Mouse (Mus musculus) hindbrain, embryonic 11.5 days (tissue): ENCODE measurements around the gene Cabp4. TPM values are rescaled to one million over a fixed set of nuclear protein-coding genes. Genes with fewer than 3 reads are reported as not detected.

Source experiments
- ATAC-seq: fragments of 200-750 bp; cut with Nextera tagmentation; 2 replicates; pipeline ENCODE4 v1.8.0; 2017; ENCODE audit warnings: mild to moderate bottlenecking, moderate TSS enrichment, moderate library complexity; ENCODE audit not compliant: low FRiP score
- DNase-seq: peaks from one replicate; pipeline ENCODE4 v3.0.0-alpha.2; 2015; ENCODE audit warnings: low spot score
- H3K27ac ChIP-seq: fragments of 300-500 bp; sonication (generic); 2 replicates; pipeline ENCODE4 v1.5.1; 2014; ENCODE audit warnings: mild to moderate bottlenecking, low read depth, low read length
- H3K27me3 ChIP-seq: fragments of 300-500 bp; sonication (generic); 2 replicates; pipeline ENCODE4 v1.6.1; 2014; ENCODE audit warnings: mild to moderate bottlenecking, low read length, moderate library complexity, mixed read lengths; ENCODE audit not compliant: control insufficient read depth, insufficient read depth
- H3K36me3 ChIP-seq: fragments of 300-500 bp; sonication (generic); 2 replicates; pipeline ENCODE4 v1.6.1; 2014; ENCODE audit warnings: mild to moderate bottlenecking, low read length, moderate library complexity, mixed read lengths; ENCODE audit not compliant: control insufficient read depth, insufficient read depth
- H3K4me1 ChIP-seq: fragments of 300-500 bp; sonication (generic); replicated peaks from 2 replicates; pipeline ENCODE4 v1.6.1; 2014; ENCODE audit warnings: low read length, mixed read lengths; ENCODE audit not compliant: control insufficient read depth, insufficient read depth
- H3K4me2 ChIP-seq: fragments of 300-500 bp; sonication (generic); replicated peaks from 2 replicates; pipeline ENCODE4 v1.6.1; 2014; ENCODE audit warnings: mild to moderate bottlenecking, low read depth, low read length
- H3K4me3 ChIP-seq: fragments of 300-500 bp; sonication (generic); 2 replicates; pipeline ENCODE4 v1.5.1; 2014; ENCODE audit warnings: low read depth, low read length
- H3K9ac ChIP-seq: fragments of 300-500 bp; sonication (generic); 2 replicates; pipeline ENCODE4 v1.6.1; 2014; ENCODE audit warnings: low read depth, low read length
- H3K9me3 ChIP-seq: fragments of 300-500 bp; sonication (generic); 2 replicates; pipeline ENCODE4 v1.6.1; 2016; ENCODE audit warnings: low read length; ENCODE audit not compliant: control insufficient read depth
- WGBS: fragments of 180-500 bp; shearing (Covaris S2); extraction: QIAGEN DNeasy Blood & Tissue Kit; methylation state at CpG from one replicate; pipeline ENCODE4 v1.1.7; 2014; 5-methylcytosine and 5-hydroxymethylcytosine counted together
- polyA plus RNA-seq: library from polyadenylated mRNA; unstranded; fragments of >200 nt; fragmentation: Nextera tagmentation; extraction: Ambion mirVana; gene quantifications from 2 replicates; pipeline ENCODE4 v1.2.1, GENCODE M21; 2014

Cabp4 gene
- polyA plus RNA-seq, 1 experiment from 2014 or later, result not detected

DNA sequence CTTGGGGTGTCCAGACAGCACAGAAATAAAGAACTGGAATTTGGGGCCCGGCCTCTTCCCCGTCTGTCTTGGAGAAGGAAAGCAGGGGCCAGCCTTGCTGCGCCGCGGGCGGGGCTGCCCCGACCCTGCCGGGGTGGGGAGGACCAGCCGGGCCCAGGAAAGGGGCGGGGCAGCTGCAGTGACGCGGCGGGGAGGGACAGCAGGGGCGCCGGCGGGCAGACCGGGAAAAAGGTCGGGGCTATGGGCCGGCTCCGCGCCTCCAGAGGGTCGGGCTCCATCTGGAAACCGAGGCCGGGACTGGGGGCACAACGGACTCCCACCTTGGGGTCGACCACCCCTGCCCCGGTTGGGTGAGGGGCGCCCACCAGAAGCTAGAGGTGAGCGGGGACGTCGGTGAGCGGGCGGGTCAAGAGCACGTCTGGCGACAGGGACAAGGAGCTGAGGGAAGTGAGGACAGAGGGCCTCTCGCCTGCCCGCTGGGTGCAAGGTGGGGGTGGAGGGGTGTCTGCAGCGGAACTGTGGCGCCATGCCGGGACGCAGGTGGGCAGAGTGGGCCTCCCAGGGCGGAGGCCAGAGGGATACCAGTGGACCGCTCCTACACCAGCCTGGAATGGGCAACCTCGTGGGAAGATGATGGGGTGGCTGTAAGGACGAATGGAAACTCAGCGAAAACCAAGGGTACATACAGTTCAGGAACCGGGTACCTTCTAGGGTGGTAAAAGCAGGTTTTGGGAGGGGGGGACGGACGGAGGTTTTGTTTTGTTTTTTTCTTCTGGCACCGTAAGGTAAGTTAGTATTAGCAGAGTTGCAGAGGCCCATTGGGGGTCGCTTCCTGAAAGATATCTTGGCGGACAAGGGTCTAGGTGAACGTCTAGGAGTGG, 43.8 kb downstream of the Cabp4 start, which contains the start of gene Pitpnm1:
Gene Pitpnm1, plus strand, starts transcription at position 162 of the 881 bp plus-strand sequence.
- no peaks in the 10 kb centered on the region for H3K36me3 ChIP-seq
- peaks cover 14% of the 10 kb centered on the region for H3K4me1 ChIP-seq
- peak within 1 kb of the TSS; percentile 89 for H3K4me2 ChIP-seq
- H3K4me3 ChIP-seq, result peak within 1 kb of the TSS; percentile 46
- peak; percentile 59 for DNase-seq
- no peak for ATAC-seq
- H3K9ac ChIP-seq, result peak within 1 kb of the TSS; percentile 48
- H3K27ac ChIP-seq, result no peak within 1 kb of the TSS
- whole genome bisulfite sequencing, result 1% methylated on average over 53 of the region's 53 CpGs
- H3K9me3 ChIP-seq, result no peaks in the 10 kb centered on the region
- H3K27me3 ChIP-seq, result peaks cover 23% of the 10 kb centered on the region

DNA sequence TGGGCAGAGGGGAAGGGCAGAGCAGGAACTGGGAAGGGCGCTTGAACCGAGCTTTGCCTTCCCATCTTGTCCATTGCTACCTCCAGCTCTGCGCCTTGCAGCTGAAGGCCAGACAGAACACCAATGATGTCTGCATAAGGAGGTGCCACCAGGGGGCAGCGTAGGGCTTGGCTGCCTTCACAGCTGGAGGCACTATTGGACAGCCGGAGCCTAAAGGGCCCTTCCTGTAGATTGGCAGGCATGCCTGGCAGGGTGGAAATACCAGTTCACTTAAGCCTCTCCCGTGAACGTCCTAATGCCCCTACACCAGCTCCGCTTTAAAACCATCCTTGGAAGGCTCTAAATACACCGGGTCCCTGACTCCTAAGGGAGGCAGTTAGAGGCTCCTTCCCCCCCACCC, 44.8 kb downstream of the Cabp4 start:
- Histone ChIP-seq H3K4me1 (peaks cover 14% of the 10 kb centered on the region), H3K4me3 (no peak overlapping the region), H3K9ac (no peak overlapping the region), H3K27me3 (peaks cover 23% of the 10 kb centered on the region), H3K9me3 (no peaks in the 10 kb centered on the region), H3K4me2 (0 out of 2 replicates have a peak overlapping the region, but pooled peaks have one; percentile 11), H3K36me3 (no peaks in the 10 kb centered on the region), H3K27ac (no peak overlapping the region)
- WGBS, result 19% methylated on average over 9 of the region's 9 CpGs
- no peak for ATAC-seq
- peak; percentile 93 for DNase-seq

DNA sequence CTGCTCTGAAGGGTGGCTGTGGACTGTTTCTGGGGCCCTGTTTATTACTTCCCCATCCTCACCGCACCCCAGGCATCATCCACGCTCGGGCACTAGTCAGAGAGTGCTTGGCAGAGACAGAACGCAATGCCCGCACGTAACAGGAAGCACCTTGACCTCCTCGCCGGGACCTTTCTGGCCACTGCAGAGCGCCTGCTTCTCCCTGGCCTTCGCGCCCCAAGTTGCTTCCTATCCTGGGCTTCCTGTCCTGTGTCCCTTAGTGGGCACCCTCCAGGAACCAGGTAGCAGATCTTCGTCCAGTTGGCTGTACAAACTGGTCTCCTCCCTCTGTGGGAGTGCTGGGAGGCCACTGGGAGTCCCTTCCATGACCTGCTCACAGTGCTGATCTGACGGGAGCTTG, 45.4 kb downstream of the Cabp4 start:
- 89% methylated on average over 13 of the region's 13 CpGs for WGBS
- ATAC-seq (no peak), DNase-seq (no peak)
- no peaks in the 10 kb centered on the region for H3K9me3 ChIP-seq
- peaks cover 23% of the 10 kb centered on the region for H3K27me3 ChIP-seq
- H3K4me3 ChIP-seq, result no peak overlapping the region
- H3K36me3 ChIP-seq, result no peaks in the 10 kb centered on the region
- no peak overlapping the region for H3K27ac ChIP-seq
- H3K9ac ChIP-seq, result no peak overlapping the region
- H3K4me1 ChIP-seq, result peaks cover 14% of the 10 kb centered on the region
- H3K4me2 ChIP-seq, result no peak overlapping the region

DNA sequence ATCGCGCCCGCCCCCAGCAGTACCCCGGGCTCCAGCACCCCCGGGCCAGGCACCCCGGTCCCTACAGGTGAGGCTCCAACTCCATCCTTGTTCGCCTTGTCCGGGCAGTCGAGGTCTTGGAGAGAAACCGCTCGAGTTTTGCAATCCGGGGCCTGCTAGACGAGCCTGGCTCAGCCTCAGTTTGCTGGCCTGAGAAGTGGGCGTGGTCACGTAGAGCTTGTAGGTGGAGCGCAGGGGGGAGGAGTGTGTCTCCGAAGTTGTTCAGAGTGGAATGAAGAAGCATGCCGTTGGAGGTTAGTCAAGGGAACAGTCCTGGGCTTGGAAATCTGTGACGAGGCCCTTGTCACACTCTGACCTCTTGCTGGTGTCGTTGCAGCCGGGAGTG, 46.4 kb downstream of the Cabp4 start:
- Histone ChIP-seq H3K9ac (peak overlapping the region; percentile 35), H3K4me3 (peak overlapping the region; percentile 57), H3K27ac (0 out of 2 replicates have a peak overlapping the region, but pooled peaks have one; percentile 17), H3K9me3 (no peaks in the 10 kb centered on the region), H3K4me1 (peaks cover 14% of the 10 kb centered on the region), H3K4me2 (peak overlapping the region; percentile 61), H3K27me3 (peaks cover 21% of the 10 kb centered on the region), H3K36me3 (no peaks in the 10 kb centered on the region)
- WGBS, result 1% methylated on average over 21 of the region's 21 CpGs
- ATAC-seq (no peak), DNase-seq (no peak)

DNA sequence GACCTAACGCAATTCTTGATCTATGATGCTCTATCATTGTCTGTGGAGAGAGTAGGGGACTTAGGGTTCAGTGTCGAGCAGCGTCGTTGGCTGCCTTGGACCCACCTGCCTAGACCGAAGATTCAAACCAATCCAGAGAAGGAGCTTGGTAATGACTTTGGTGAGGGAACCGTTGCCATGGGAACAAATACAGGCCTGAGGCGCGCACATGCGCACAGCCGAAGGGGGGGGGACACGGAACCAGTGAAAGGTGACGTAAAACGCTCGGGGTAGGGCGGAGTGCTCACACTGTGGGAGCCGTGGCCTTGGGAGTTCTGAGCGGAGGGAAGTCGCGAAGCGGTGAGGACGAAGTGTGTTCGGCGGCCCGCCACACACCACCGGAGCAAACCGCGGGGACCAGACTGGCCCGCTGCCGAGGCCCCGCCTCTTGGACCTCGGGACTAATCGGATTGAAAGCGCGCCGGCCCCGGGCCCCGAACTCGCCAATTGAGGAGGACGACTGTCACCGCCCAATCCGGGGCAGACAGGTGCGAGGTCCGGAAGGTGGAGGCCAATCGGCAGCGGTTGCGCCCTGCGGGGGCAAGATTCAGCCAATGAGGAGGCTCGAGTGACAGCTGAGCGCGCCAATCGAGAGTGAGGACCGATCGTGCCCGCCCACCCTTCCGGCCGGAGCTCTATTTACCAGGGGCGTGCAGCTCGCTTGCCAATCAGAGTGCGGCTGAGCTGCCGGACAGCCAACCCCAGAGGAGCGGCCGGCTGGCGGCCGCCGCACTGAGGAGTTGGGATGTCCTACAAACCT, 47.0 kb downstream of the Cabp4 start, which contains the start of gene Cdk2ap2:
Gene Cdk2ap2, plus strand, starts transcription at position 541 of the 799 bp plus-strand sequence.
- DNase-seq (peak; percentile 100), ATAC-seq (peak; percentile 90)
- peak within 1 kb of the TSS; percentile 69 for H3K9ac ChIP-seq
- under 1% methylated on average over 65 of the region's 65 CpGs for whole genome bisulfite sequencing
- H3K4me3 ChIP-seq, result peak within 1 kb of the TSS; percentile 57
- peaks cover 18% of the 10 kb centered on the region for H3K27me3 ChIP-seq
- H3K36me3 ChIP-seq, result no peaks in the 10 kb centered on the region
- peaks cover 14% of the 10 kb centered on the region for H3K4me1 ChIP-seq
- H3K27ac ChIP-seq, result peak within 1 kb of the TSS; percentile 86
- no peaks in the 10 kb centered on the region for H3K9me3 ChIP-seq
- peak within 1 kb of the TSS; percentile 61 for H3K4me2 ChIP-seq

DNA sequence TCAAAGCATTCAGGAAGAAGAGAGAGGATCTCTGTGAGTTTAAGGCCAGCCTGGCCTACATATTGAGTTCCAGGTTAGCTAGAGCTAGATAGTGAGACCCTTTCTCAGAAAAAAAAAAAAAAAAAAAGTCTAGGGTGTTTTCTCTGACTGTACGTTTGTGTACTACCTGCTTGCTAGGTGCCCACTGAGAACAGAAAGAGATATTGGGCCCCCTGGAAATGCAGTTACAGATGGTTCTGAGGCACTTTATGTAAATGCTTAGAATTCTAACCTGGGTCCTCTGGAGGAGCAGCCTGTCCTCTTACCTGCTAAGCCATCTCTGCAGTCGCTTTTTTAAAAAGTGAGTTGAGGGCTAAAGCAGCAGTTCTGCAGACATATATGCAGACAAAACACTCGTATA, 48.0 kb downstream of the Cabp4 start:
- Histone ChIP-seq H3K4me3 (no peak overlapping the region), H3K36me3 (no peaks in the 10 kb centered on the region), H3K9me3 (no peaks in the 10 kb centered on the region), H3K4me1 (peaks cover 9% of the 10 kb centered on the region), H3K9ac (no peak overlapping the region), H3K4me2 (no peak overlapping the region), H3K27ac (no peak overlapping the region), H3K27me3 (peaks cover 8% of the 10 kb centered on the region)
- WGBS, result 73% methylated on average over 3 of the region's 3 CpGs
- DNase-seq, result no peak
- no peak for ATAC-seq

DNA sequence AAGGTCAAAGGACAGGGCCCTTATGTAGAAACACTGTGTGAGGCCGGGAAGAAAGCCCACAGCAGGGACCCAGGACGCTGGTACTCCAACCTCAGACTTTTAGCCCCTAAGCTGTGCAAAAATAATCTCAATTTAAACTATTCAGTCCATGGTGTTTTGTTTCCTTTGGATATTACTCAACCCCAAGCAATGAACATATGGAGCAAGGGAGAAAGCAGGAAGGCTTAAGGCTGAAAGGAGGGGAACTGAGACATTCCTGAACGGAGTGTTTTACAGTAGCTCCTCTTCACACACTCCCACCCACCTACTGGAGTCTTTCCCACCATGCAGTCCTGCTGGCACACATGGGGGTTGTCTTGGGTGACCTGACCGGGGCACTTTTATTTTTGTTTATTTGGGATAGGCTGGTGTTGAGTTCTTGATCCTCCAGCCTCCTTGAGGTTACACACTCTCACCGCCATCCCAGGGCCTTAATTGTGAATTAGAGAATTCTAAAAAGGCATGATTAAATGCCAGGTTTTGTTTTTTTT, 49.0 kb downstream of the Cabp4 start:
- no peak overlapping the region for H3K27ac ChIP-seq
- peaks cover 5% of the 10 kb centered on the region for H3K4me1 ChIP-seq
- no peak overlapping the region for H3K4me2 ChIP-seq
- DNase-seq, result no peak
- no peak overlapping the region for H3K9ac ChIP-seq
- no peaks in the 10 kb centered on the region for H3K9me3 ChIP-seq
- no peaks in the 10 kb centered on the region for H3K36me3 ChIP-seq
- no peak for ATAC-seq
- no peak overlapping the region for H3K4me3 ChIP-seq
- H3K27me3 ChIP-seq, result peaks cover 2% of the 10 kb centered on the region; the same call in 1 of the 2 replicates
- WGBS, result 74% methylated on average over 5 of the region's 5 CpGs

DNA sequence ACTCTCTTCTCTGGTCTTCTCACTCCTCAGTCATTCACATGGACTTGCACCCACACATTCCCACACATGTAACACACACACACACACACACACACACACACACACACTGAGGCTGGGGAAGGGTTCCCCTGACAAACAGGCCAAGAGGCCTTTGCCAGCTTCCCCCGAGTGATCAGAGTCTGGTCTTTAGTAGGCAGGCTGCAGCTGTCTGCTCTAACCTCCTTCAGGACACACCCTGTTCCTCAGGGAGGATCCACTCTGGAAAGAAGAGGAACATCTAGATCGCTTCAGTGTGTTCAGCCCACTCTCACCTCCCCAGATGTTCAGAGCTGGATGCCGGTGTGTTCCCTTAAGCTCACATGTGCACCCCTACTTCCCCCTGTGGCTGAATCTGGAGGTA, 49.5 kb downstream of the Cabp4 start:
- H3K9ac ChIP-seq, result no peak overlapping the region
- H3K9me3 ChIP-seq, result no peaks in the 10 kb centered on the region
- peaks cover 3% of the 10 kb centered on the region; the same call in 1 of the 2 replicates for H3K4me1 ChIP-seq
- DNase-seq (no peak), ATAC-seq (no peak)
- no peaks in the 10 kb centered on the region for H3K36me3 ChIP-seq
- H3K27me3 ChIP-seq, result 0 out of 2 replicates have a peak, but pooled peaks cover 2% of the 10 kb centered on the region
- H3K4me2 ChIP-seq, result no peak overlapping the region
- 90% methylated on average over 3 of the region's 3 CpGs for WGBS
- no peak overlapping the region for H3K27ac ChIP-seq
- no peak overlapping the region for H3K4me3 ChIP-seq
